Mouse (Mus musculus) limb, embryonic 14.5 days (tissue): ENCODE results near the gene Mapkapk2. TPM values are rescaled to one million over a fixed set of nuclear protein-coding genes. Genes with fewer than 3 reads are reported as not detected.

Experiments
- ATAC-seq: fragments of 200-750 bp; cut with Nextera tagmentation; 2 replicates; pipeline ENCODE4 v1.8.0; 2017; ENCODE audit warnings: low read depth, moderate number of reproducible peaks, moderate TSS enrichment; ENCODE audit not compliant: low FRiP score
- DNase-seq: peaks from one replicate; pipeline ENCODE4 v3.0.0-alpha.2; 2015; ENCODE audit warnings: low spot score
- H3K27ac ChIP-seq: fragments of 300-500 bp; sonication (generic); replicated peaks from 2 replicates; pipeline ENCODE4 v1.5.1; 2014; ENCODE audit warnings: low read depth, mild to moderate bottlenecking, low read length, moderate library complexity, mixed read lengths
- H3K27me3 ChIP-seq: fragments of 300-500 bp; sonication (generic); 2 replicates; pipeline ENCODE4 v1.6.1; 2014; ENCODE audit warnings: low read length, mixed read lengths; ENCODE audit not compliant: control insufficient read depth, insufficient read depth
- H3K36me3 ChIP-seq: fragments of 300-500 bp; sonication (generic); 2 replicates; pipeline ENCODE4 v1.6.1; 2014; ENCODE audit warnings: mild to moderate bottlenecking, low read length, moderate library complexity, mixed read lengths; ENCODE audit not compliant: control insufficient read depth, insufficient read depth
- H3K4me1 ChIP-seq: fragments of 300-500 bp; sonication (generic); 2 replicates; pipeline ENCODE4 v1.6.1; 2014; ENCODE audit warnings: antibody characterized with exemption, low read length, mixed read lengths; ENCODE audit not compliant: control insufficient read depth, insufficient read depth
- H3K4me2 ChIP-seq: fragments of 300-500 bp; sonication (generic); replicated peaks from 2 replicates; pipeline ENCODE4 v1.6.1; 2014; ENCODE audit warnings: low read depth, mild to moderate bottlenecking, low read length, moderate library complexity; ENCODE audit not compliant: severe bottlenecking
- H3K4me3 ChIP-seq: fragments of 300-500 bp; sonication (generic); replicated peaks from 2 replicates; pipeline ENCODE4 v1.5.1; 2014; ENCODE audit warnings: low read length
- H3K9ac ChIP-seq: fragments of 300-500 bp; sonication (generic); 2 replicates; pipeline ENCODE4 v1.6.1; 2014; ENCODE audit warnings: mild to moderate bottlenecking, low read depth, low read length, moderate library complexity; ENCODE audit not compliant: severe bottlenecking
- H3K9me3 ChIP-seq: fragments of 300-500 bp; sonication (generic); 2 replicates; pipeline ENCODE4 v1.6.1; 2016; ENCODE audit warnings: low read length; ENCODE audit not compliant: control insufficient read depth
- POLR2A ChIP-seq: fragments of 200-500 bp; IDR thresholded peaks from 2 replicates; pipeline ENCODE4 v1.8.0; 2012; ENCODE audit warnings: inconsistent platforms, mild to moderate bottlenecking, moderate library complexity, borderline replicate concordance; ENCODE audit not compliant: insufficient read depth, insufficient read length; ENCODE audit errors: extremely low read depth
- WGBS: fragments of 180-500 bp; shearing (Covaris S2); extraction: QIAGEN DNeasy Blood & Tissue Kit; methylation state at CpG from one replicate; pipeline ENCODE4 v1.1.7; 2014; 5-methylcytosine and 5-hydroxymethylcytosine counted together
- polyA plus RNA-seq, 2 experiments: library from polyadenylated mRNA; depleted of rRNA in 1 of 2; stranded (reverse) in 1 of 2; unstranded in 1 of 2; fragments of >200 nt; fragmentation: Nextera tagmentation in 1 of 2; extraction: Ambion mirVana in 1 of 2; gene quantifications; 2 replicates each; pipeline versions ENCODE4 v1.2.1 to v1.2.3; 2012 to 2014

Gene Mapkapk2
- polyA plus RNA-seq, 2 experiments = 49.9 to 60.9 TPM

DNA sequence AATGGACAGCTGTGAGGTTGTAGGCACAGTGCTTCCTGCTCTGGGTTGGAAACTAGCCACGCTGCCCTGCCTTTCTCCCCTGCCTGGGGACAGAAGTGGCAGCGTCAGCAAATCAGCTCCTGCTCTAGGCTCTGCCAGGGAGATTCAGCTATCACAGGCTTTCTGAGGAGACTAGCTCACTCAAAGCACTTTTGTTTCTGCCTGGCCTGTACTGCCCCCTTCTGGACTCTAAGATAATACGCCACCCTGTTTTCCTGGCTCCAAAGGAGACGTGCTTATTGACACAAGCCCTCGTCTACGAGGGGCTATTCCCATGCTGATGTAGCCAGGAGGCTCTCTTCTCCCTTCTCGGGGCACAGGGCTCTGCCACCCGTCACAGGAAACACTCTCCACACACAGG is 44.4 kb downstream of the Mapkapk2 start:
- DNase-seq = peak; percentile 77
- no peak for TF ChIP-seq POLR2A
- Histone ChIP-seq H3K4me1 (no peaks in the 10 kb centered on the region), H3K4me2 (no peak overlapping the region), H3K9me3 (no peaks in the 10 kb centered on the region), H3K4me3 (no peak overlapping the region), H3K9ac (0 out of 2 replicates have a peak overlapping the region, but pooled peaks have one; percentile 9), H3K27me3 (no peaks in the 10 kb centered on the region), H3K27ac (0 out of 2 replicates have a peak overlapping the region, but pooled peaks have one; percentile 8), H3K36me3 (peaks cover 60% of the 10 kb centered on the region)
- peak; percentile 57; the same call in 1 of the 2 replicates for ATAC-seq
- WGBS = 21% methylated on average over 8 of the region's 8 CpGs

DNA sequence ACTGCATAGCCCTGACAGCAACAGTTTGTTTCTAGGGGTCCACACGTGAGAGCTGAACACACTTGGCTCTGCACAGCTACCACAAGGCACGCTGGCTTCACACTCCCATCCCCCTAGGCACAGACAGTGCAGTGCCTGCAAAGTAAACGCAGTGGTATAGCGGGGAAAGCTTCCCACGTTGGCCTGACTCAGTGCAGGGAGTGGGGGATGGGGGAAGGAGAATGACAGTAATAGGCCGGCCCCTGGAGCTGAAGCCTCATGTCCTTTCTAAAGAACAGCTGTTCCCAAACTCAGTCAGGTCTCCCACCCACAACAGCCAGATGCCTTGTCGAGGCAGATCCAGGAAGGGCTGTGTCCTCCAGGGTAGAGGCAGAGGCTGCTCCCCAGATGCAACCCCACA is 46.6 kb downstream of the Mapkapk2 start:
- Histone ChIP-seq H3K4me2 (no peak overlapping the region), H3K27me3 (no peaks in the 10 kb centered on the region), H3K36me3 (peaks cover 38% of the 10 kb centered on the region), H3K9ac (no peak overlapping the region), H3K4me1 (no peaks in the 10 kb centered on the region), H3K9me3 (no peaks in the 10 kb centered on the region), H3K27ac (no peak overlapping the region), H3K4me3 (no peak overlapping the region)
- no peak for DNase-seq
- TF ChIP-seq POLR2A = no peak
- WGBS = 35% methylated on average over 7 of the region's 7 CpGs
- 0 out of 2 replicates have a peak, but pooled peaks have one; percentile 17 for ATAC-seq

GRCm38 (mm10) chr1:131050617-131051016 is 47.0 kb downstream of the Mapkapk2 start:
- no peaks in the 10 kb centered on the region for H3K27me3 ChIP-seq
- no peak overlapping the region for H3K4me3 ChIP-seq
- WGBS = 84% methylated on average over 5 of the region's 5 CpGs
- DNase-seq (no peak), ATAC-seq (no peak)
- H3K27ac ChIP-seq = no peak overlapping the region
- no peak overlapping the region for H3K9ac ChIP-seq
- no peaks in the 10 kb centered on the region for H3K9me3 ChIP-seq
- no peak for TF ChIP-seq POLR2A
- peaks cover 34% of the 10 kb centered on the region for H3K36me3 ChIP-seq
- no peak overlapping the region for H3K4me2 ChIP-seq
- H3K4me1 ChIP-seq = no peaks in the 10 kb centered on the region

DNA sequence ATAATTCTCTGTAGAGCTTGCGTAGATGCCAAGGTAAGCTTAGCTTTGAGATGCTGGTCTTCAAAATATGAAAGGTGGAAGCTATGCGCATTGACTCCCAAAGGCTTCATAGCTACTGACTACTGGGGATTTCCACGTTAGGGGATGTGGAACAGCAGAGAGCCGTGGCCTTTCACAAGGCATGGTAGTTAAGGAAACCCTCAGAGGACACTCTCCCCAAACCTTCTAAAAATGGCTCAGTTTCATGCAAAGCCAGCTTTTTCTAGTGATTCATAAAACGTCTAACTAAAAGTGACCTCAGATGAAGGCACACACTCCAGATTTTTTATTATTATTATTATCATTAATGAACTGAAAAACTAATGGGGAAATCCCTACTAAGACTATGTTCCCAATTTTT is 47.6 kb downstream of the Mapkapk2 start:
- TF ChIP-seq POLR2A = no peak
- WGBS = 81% methylated on average over 5 of the region's 5 CpGs
- peaks cover 28% of the 10 kb centered on the region for H3K36me3 ChIP-seq
- H3K4me3 ChIP-seq = no peak overlapping the region
- H3K27me3 ChIP-seq = no peaks in the 10 kb centered on the region
- ATAC-seq (no peak), DNase-seq (no peak)
- no peaks in the 10 kb centered on the region for H3K9me3 ChIP-seq
- H3K27ac ChIP-seq = no peak overlapping the region
- H3K9ac ChIP-seq = no peak overlapping the region
- H3K4me1 ChIP-seq = no peaks in the 10 kb centered on the region
- H3K4me2 ChIP-seq = no peak overlapping the region

GRCm38 (mm10) chr1:131049361-131049806 is 48.2 kb downstream of the Mapkapk2 start:
- no peak overlapping the region for H3K9ac ChIP-seq
- no peaks in the 10 kb centered on the region for H3K9me3 ChIP-seq
- TF ChIP-seq POLR2A = no peak
- H3K27me3 ChIP-seq = no peaks in the 10 kb centered on the region
- H3K4me2 ChIP-seq = no peak overlapping the region
- H3K4me1 ChIP-seq = no peaks in the 10 kb centered on the region
- DNase-seq = no peak
- no peak for ATAC-seq
- H3K36me3 ChIP-seq = peaks cover 21% of the 10 kb centered on the region
- no peak overlapping the region for H3K27ac ChIP-seq
- WGBS = 59% methylated on average over 5 of the region's 5 CpGs
- no peak overlapping the region for H3K4me3 ChIP-seq

GRCm38 (mm10) chr1:131048946-131049345 is 48.7 kb downstream of the Mapkapk2 start:
- no peak overlapping the region for H3K9ac ChIP-seq
- H3K4me1 ChIP-seq = no peaks in the 10 kb centered on the region
- 85% methylated on average over 8 of the region's 8 CpGs for WGBS
- no peak for DNase-seq
- no peak overlapping the region for H3K4me2 ChIP-seq
- TF ChIP-seq POLR2A = no peak
- H3K4me3 ChIP-seq = no peak overlapping the region
- H3K27ac ChIP-seq = no peak overlapping the region
- no peaks in the 10 kb centered on the region for H3K27me3 ChIP-seq
- no peak for ATAC-seq
- H3K36me3 ChIP-seq = peaks cover 17% of the 10 kb centered on the region
- H3K9me3 ChIP-seq = no peaks in the 10 kb centered on the region
